Mouse (Mus musculus) neural tube, embryonic 14.5 days (tissue): ENCODE results near the gene Dock9. TPM values are rescaled to one million over a fixed set of nuclear protein-coding genes. Genes with fewer than 3 reads are reported as not detected.

Experiments used
- ATAC-seq: fragments of 200-750 bp; cut with Nextera tagmentation; 2 replicates; pipeline ENCODE4 v1.8.0; 2017; ENCODE audit warnings: low read depth, mild to moderate bottlenecking, moderate TSS enrichment, moderate library complexity
- H3K27ac ChIP-seq: fragments of 300-500 bp; sonication (generic); 2 replicates; pipeline ENCODE4 v1.5.1; 2014; ENCODE audit warnings: low read depth, mild to moderate bottlenecking, control low read depth, low read length, moderate library complexity, mixed read lengths
- H3K27me3 ChIP-seq: fragments of 300-500 bp; sonication (generic); 2 replicates; pipeline ENCODE4 v1.6.1; 2014; ENCODE audit warnings: low read length; ENCODE audit not compliant: control insufficient read depth, insufficient read depth
- H3K36me3 ChIP-seq: fragments of 300-500 bp; sonication (generic); 2 replicates; pipeline ENCODE4 v1.6.1; 2014; ENCODE audit warnings: low read length, mixed read lengths; ENCODE audit not compliant: control insufficient read depth, insufficient read depth
- H3K4me1 ChIP-seq: fragments of 300-500 bp; sonication (generic); 2 replicates; pipeline ENCODE4 v1.6.1; 2014; ENCODE audit warnings: low read length; ENCODE audit not compliant: control insufficient read depth, insufficient read depth
- H3K4me2 ChIP-seq: fragments of 300-500 bp; sonication (generic); 2 replicates; pipeline ENCODE4 v1.6.1; 2014; ENCODE audit warnings: mild to moderate bottlenecking, low read depth, low read length, control low read depth
- H3K4me3 ChIP-seq: fragments of 300-500 bp; sonication (generic); 2 replicates; pipeline ENCODE4 v1.5.1; 2014; ENCODE audit warnings: low read depth, low read length, control low read depth, mixed read lengths
- H3K9ac ChIP-seq: fragments of 300-500 bp; sonication (generic); replicated peaks from 2 replicates; pipeline ENCODE4 v1.6.1; 2014; ENCODE audit warnings: low read depth, mild to moderate bottlenecking, control low read depth, low read length, mixed read lengths
- H3K9me3 ChIP-seq: fragments of 300-500 bp; sonication (generic); 2 replicates; pipeline ENCODE4 v1.6.1; 2016; ENCODE audit warnings: low read length; ENCODE audit not compliant: control insufficient read depth
- whole genome bisulfite sequencing: fragments of 180-500 bp; shearing (Covaris S2); extraction: QIAGEN DNeasy Blood & Tissue Kit; methylation state at CpG from one replicate; pipeline ENCODE4 v1.1.7; 2014; 5-methylcytosine and 5-hydroxymethylcytosine counted together
- polyA plus RNA-seq: library from polyadenylated mRNA; unstranded; fragments of >200 nt; fragmentation: Nextera tagmentation; extraction: Ambion mirVana; gene quantifications from 2 replicates; pipeline ENCODE4 v1.2.1, GENCODE M21; 2014

Dock9 gene
- polyA plus RNA-seq, 1 experiment from 2014 or later = 13.2 TPM

- Histone ChIP-seq H3K9me3 (no peaks in the 10 kb centered on the region; the same call in 1 of the 2 replicates), H3K4me3 (no peak overlapping the region), H3K4me2 (no peak overlapping the region), H3K27me3 (no peaks in the 10 kb centered on the region), H3K9ac (no peak overlapping the region), H3K36me3 (no peaks in the 10 kb centered on the region), H3K27ac (no peak overlapping the region), H3K4me1 (no peaks in the 10 kb centered on the region)
- WGBS = 83% methylated on average over 3 of the region's 3 CpGs
- ATAC-seq = no peak
Measured at GRCm38 (mm10) chr14:121675146-121675545, 122.5 kb downstream of the Dock9 start.

- Histone ChIP-seq H3K27ac (no peak overlapping the region), H3K36me3 (no peaks in the 10 kb centered on the region), H3K27me3 (no peaks in the 10 kb centered on the region), H3K4me1 (no peaks in the 10 kb centered on the region), H3K9ac (no peak overlapping the region), H3K4me2 (no peak overlapping the region), H3K4me3 (no peak overlapping the region), H3K9me3 (no peaks in the 10 kb centered on the region; the same call in 1 of the 2 replicates)
- ATAC-seq = no peak
- 91% methylated on average over 5 of the region's 5 CpGs for WGBS
Measured at GRCm38 (mm10) chr14:121670016-121670415, 127.6 kb downstream of the Dock9 start.

DNA sequence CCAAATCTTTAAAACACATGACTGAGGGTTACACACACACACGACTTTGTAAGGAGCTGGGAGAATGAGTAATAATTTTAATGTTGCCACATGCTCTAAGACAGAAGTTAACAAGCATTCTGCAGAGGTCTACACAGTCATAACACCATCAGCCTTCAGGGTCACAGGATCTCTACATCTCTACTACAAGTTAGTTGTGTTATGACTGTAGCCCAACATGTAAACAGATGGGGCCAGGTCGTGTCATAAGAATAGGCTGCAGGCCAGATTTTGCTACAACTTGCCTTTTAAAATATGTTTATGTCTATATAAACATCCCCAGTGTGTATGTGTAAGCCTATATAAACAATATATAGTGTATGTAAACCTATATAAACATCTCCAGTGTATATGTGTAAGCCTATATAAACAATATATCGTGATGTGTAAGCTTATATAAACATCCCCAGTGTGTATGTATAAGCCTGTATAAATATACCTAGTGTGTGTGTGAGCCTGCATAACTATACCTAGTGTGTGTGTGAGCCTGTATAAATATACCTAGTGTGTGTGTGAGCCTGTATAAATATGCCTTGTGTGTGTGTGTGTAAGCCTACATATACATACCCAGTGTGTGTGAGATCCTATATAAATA lies 130.9 kb downstream of the Dock9 start:
- no peak for ATAC-seq
- 78% methylated on average over 3 of the region's 3 CpGs for WGBS
- no peaks in the 10 kb centered on the region for H3K9me3 ChIP-seq
- no peak overlapping the region for H3K4me3 ChIP-seq
- H3K4me1 ChIP-seq = no peaks in the 10 kb centered on the region
- no peak overlapping the region for H3K9ac ChIP-seq
- no peak overlapping the region for H3K27ac ChIP-seq
- no peaks in the 10 kb centered on the region for H3K36me3 ChIP-seq
- H3K27me3 ChIP-seq = no peaks in the 10 kb centered on the region
- no peak overlapping the region for H3K4me2 ChIP-seq

DNA sequence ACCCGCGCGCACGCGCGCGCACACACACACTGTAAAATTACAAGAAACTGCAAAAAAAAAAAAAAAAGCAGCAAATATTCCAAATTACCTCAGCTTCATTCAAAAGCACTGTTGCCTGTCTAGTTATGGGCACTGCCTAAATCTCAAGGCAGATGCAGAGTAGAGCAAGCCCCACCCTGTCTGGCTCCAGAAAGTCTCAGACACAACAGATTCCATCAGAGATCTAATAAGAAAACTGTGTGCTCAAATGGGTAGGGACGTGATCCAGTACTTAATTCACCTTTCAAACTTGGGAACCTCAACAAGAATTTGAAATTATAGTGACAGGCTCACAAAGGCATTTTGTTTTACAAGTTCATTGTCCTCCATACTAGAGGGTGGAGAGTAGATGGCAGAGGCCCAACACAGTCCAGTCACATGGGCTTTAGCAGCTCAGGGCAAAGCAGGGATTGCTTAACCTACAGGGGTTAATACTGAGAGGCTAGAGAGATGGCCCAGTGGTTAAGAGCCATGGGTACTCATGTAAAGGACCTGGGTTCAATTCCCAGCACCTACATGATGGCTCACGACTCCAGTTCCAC lies 131.9 kb downstream of the Dock9 start:
- Histone ChIP-seq H3K9ac (no peak overlapping the region), H3K4me2 (no peak overlapping the region), H3K36me3 (no peaks in the 10 kb centered on the region), H3K9me3 (no peaks in the 10 kb centered on the region), H3K27ac (no peak overlapping the region), H3K4me1 (no peaks in the 10 kb centered on the region), H3K4me3 (no peak overlapping the region), H3K27me3 (no peaks in the 10 kb centered on the region)
- ATAC-seq = no peak
- WGBS = 96% methylated on average over 9 of the region's 9 CpGs

GRCm38 (mm10) chr14:121663913-121664312 lies 133.7 kb downstream of the Dock9 start:
- 90% methylated on average over 1 of the region's 1 CpGs for WGBS
- ATAC-seq = no peak

GRCm38 (mm10) chr14:121660918-121661317 lies 136.7 kb downstream of the Dock9 start:
- 68% methylated on average over 8 of the region's 8 CpGs for WGBS
- Histone ChIP-seq H3K4me3 (no peak overlapping the region), H3K36me3 (no peaks in the 10 kb centered on the region), H3K4me1 (no peaks in the 10 kb centered on the region), H3K27ac (peak overlapping the region; percentile 55; the same call in 1 of the 2 replicates), H3K4me2 (no peak overlapping the region), H3K9ac (no peak overlapping the region), H3K9me3 (no peaks in the 10 kb centered on the region), H3K27me3 (no peaks in the 10 kb centered on the region)
- no peak for ATAC-seq

More at GRCm38 (mm10) chr14:121663913-121664312, 133.7 kb downstream of the Dock9 start:
- Histone ChIP-seq H3K9ac (no peak overlapping the region), H3K4me3 (no peak overlapping the region), H3K36me3 (no peaks in the 10 kb centered on the region), H3K9me3 (no peaks in the 10 kb centered on the region), H3K27ac (no peak overlapping the region), H3K4me1 (no peaks in the 10 kb centered on the region), H3K27me3 (no peaks in the 10 kb centered on the region), H3K4me2 (no peak overlapping the region)

GRCm38 (mm10) chr14:121660167-121660894 lies 137.3 kb downstream of the Dock9 start:
- ATAC-seq = no peak
- H3K4me1 ChIP-seq = no peaks in the 10 kb centered on the region
- H3K27me3 ChIP-seq = no peaks in the 10 kb centered on the region
- peak overlapping the region; percentile 55; the same call in 1 of the 2 replicates for H3K27ac ChIP-seq
- no peaks in the 10 kb centered on the region for H3K36me3 ChIP-seq
- no peak overlapping the region for H3K4me2 ChIP-seq
- no peak overlapping the region for H3K9ac ChIP-seq
- H3K4me3 ChIP-seq = no peak overlapping the region
- no peaks in the 10 kb centered on the region for H3K9me3 ChIP-seq
- WGBS = 90% methylated on average over 15 of the region's 15 CpGs

GRCm38 (mm10) chr14:121659061-121659824 lies 138.4 kb downstream of the Dock9 start:
- H3K4me2 ChIP-seq = no peak overlapping the region
- no peaks in the 10 kb centered on the region for H3K9me3 ChIP-seq
- ATAC-seq = no peak
- no peaks in the 10 kb centered on the region for H3K4me1 ChIP-seq
- no peak overlapping the region for H3K9ac ChIP-seq
- no peak overlapping the region for H3K27ac ChIP-seq
- 31% methylated on average over 12 of the region's 12 CpGs for WGBS
- no peak overlapping the region for H3K4me3 ChIP-seq
- H3K27me3 ChIP-seq = no peaks in the 10 kb centered on the region
- no peaks in the 10 kb centered on the region for H3K36me3 ChIP-seq
